Comparison of ENCODE assay signal across 19 mouse cellular contexts in the genomic region with DNA sequence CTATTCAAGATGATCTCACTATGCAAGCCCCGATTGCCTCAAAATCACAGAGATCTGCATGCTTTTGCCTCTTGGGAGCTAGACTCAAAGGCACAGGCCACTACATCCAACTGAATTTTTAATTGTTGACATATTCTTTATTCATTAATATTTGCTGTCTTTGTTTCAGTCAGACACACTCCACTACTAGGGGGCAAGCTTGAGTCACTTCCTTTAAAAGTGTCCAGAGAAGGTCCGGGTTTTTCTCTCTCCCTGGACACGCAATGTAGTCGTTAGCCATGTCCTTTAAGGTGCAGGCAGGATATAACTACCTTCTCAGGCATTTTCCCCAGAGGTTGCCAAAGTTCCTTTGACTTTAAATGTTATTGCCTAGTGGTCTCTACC. TPM values are rescaled to one million over a fixed set of nuclear protein-coding genes. Genes with fewer than 3 reads are reported as not detected.
DNase-seq lines count a peak whose midpoint lies in the region; ATAC-seq lines count a peak whose summit lies in the region.
"Had no signal": no experiment of that assay in that cellular context is flagged by ENCODE, and none has a peak within 500 bp of the region (broad histone marks: within the 10 kb centered on the region; RNA-seq: fewer than 3 reads in every experiment).

No protein-coding gene starts in this region.

- H3K27ac ChIP-seq in kidney, embryonic 15.5 days = no peak overlapping the region
- H3K27ac ChIP-seq: heart, embryonic 15.5 days; hindbrain, postnatal 0 days; stomach, embryonic 15.5 days had no signal

- peak; percentile 50 for DNase-seq in gastrocnemius, postnatal 10 days
- DNase-seq in gastrocnemius, postnatal 14 days = no peak
- peak; percentile 51 to 56 for DNase-seq in kidney, postnatal 4 days
- peak; percentile 34 for DNase-seq in urinary bladder, postnatal 14 days (ENCODE audit: low spot score)
- DNase-seq in urinary bladder, adult 18-20 months (ENCODE audit: low spot score in 2 of 2) = no peak
- peak; percentile 21 for DNase-seq in lung, postnatal 25 days (ENCODE audit: low spot score)
- DNase-seq in layer of hippocampus, adult 9-10 months (ENCODE audit: low spot score) = no peak
- DNase-seq: liver had no signal

- no peak overlapping the region for H3K4me3 ChIP-seq in kidney, embryonic 15.5 days (replicated peaks)
- H3K4me3 ChIP-seq: heart, embryonic 15.5 days; stomach, embryonic 15.5 days had no signal

- intact Hi-C loops in gastrocnemius, postnatal 14 days (cut with DNase I; ENCODE audit: low total_unique reads) = no loop called here

- no peak overlapping the region for H3K9ac ChIP-seq in kidney, embryonic 15.5 days
- H3K9ac ChIP-seq: heart, embryonic 15.5 days; stomach, embryonic 15.5 days had no signal

- ATAC-seq in kidney, embryonic 15.5 days (replicated peaks; ENCODE audit: low FRiP score) = no peak
- ATAC-seq: forebrain, embryonic 16.5 days; hindbrain, postnatal 0 days had no signal

- no peaks in the 10 kb centered on the region for H3K4me1 ChIP-seq in kidney, embryonic 15.5 days
- H3K4me1 ChIP-seq: heart, embryonic 15.5 days; stomach, embryonic 15.5 days had no signal

- no peak overlapping the region for H3K4me2 ChIP-seq in kidney, embryonic 15.5 days
- H3K4me2 ChIP-seq: heart, embryonic 15.5 days; stomach, embryonic 15.5 days had no signal

- 75% methylated on average over 4 of the region's 4 CpGs for WGBS in kidney, embryonic 15.5 days

- no peaks in the 10 kb centered on the region for H3K27me3 ChIP-seq in kidney, embryonic 15.5 days
- H3K27me3 ChIP-seq: CH12.LX; heart, embryonic 15.5 days; stomach, embryonic 15.5 days had no signal

- H3K36me3 ChIP-seq in kidney, embryonic 15.5 days = no peaks in the 10 kb centered on the region
- H3K36me3 ChIP-seq: heart, embryonic 15.5 days; stomach, embryonic 15.5 days had no signal

- no peaks in the 10 kb centered on the region for H3K9me3 ChIP-seq in kidney, embryonic 15.5 days (replicated peaks)
- H3K9me3 ChIP-seq: heart, embryonic 15.5 days; stomach, embryonic 15.5 days had no signal

RNA-seq across cellular contexts. Expression of gene Themis3, which starts 21.8 kb away (rescaled TPM):
- total RNA-seq in gastrocnemius, postnatal 10 days (2021) = not detected
- total RNA-seq in gastrocnemius, postnatal 14 days (2021) = not detected
- 0.05 TPM in 1 of 2 replicates, not detected in the other for polyA plus RNA-seq in kidney, embryonic 15.5 days (2015; fragmentation: Nextera tagmentation; extraction: Ambion mirVana)
- total RNA-seq: CH12.LX; common myeloid progenitor, adult 5-6 weeks; megakaryocyte progenitor cell, adult 5-6 weeks; monocyte, adult 5-6 weeks; neutrophil, adult 5-6 weeks had no signal
- polyA plus RNA-seq: brain, embryonic 14.5 days; forebrain, embryonic 16.5 days; hindbrain, postnatal 0 days had no signal

RNA-seq across cellular contexts. Expression of gene Rab12, which starts 53.1 kb away (rescaled TPM):
- total RNA-seq in gastrocnemius, postnatal 10 days (2021) = 100 to 1,000 TPM in 1 of 2 experiments, 10 to 100 TPM in 1; 98.4 to 111 TPM
- 100 to 1,000 TPM in 1 of 2 experiments, 10 to 100 TPM in 1; 96.2 to 130 TPM for total RNA-seq in gastrocnemius, postnatal 14 days (2021)
- 41.3 and 44.1 TPM in 2 replicates for polyA plus RNA-seq in kidney, embryonic 15.5 days (2015; fragmentation: Nextera tagmentation; extraction: Ambion mirVana)

Comparison
In these comparisons a context has a peak if more than half of its experiments do, and no peak if none do; other contexts are left out.
1. DNase-seq: peak in gastrocnemius, postnatal 10 days (single experiment), kidney, postnatal 4 days (2 of 2), urinary bladder, postnatal 14 days (single experiment) and lung, postnatal 25 days (single experiment); none in gastrocnemius, postnatal 14 days (single experiment), urinary bladder, adult 18-20 months (0 of 2) and layer of hippocampus, adult 9-10 months (single experiment).